Comparison of ENCODE assay signal across 8 mouse cellular contexts in genomic region chr13:40916321-40917160, GRCm38 (mm10). TPM values are rescaled to one million over a fixed set of nuclear protein-coding genes. Genes with fewer than 3 reads are reported as not detected.
DNase-seq lines count a peak whose midpoint lies in the region; ATAC-seq and TF ChIP-seq lines count a peak whose summit lies in the region.

No protein-coding gene starts in this region.

- no peaks in the 10 kb centered on the region for H3K9me3 ChIP-seq in embryonic facial prominence, embryonic 12.5 days
- no peaks in the 10 kb centered on the region for H3K9me3 ChIP-seq in limb, embryonic 13.5 days
- no peaks in the 10 kb centered on the region for H3K9me3 ChIP-seq in neural tube, embryonic 13.5 days

- H3K27me3 ChIP-seq in embryonic facial prominence, embryonic 12.5 days: peaks cover 18% of the 10 kb centered on the region
- H3K27me3 ChIP-seq in limb, embryonic 13.5 days: peaks cover 54% of the 10 kb centered on the region
- H3K27me3 ChIP-seq in neural tube, embryonic 13.5 days: peaks cover 5% of the 10 kb centered on the region; the same call in 1 of the 2 replicates
- H3K27me3 ChIP-seq in cerebellum, adult 2 months (ENCODE audit: control insufficient read depth, insufficient read depth, low read length): peaks cover 2% of the 10 kb centered on the region; the same call in 1 of the 2 replicates

- no peak overlapping the region for H3K9ac ChIP-seq in embryonic facial prominence, embryonic 12.5 days
- peak overlapping the region; percentile 63; the same call in 1 of the 2 replicates for H3K9ac ChIP-seq in limb, embryonic 13.5 days
- H3K9ac ChIP-seq in neural tube, embryonic 13.5 days: peak overlapping the region; percentile 63; the same call in 1 of the 2 replicates

- H3K36me3 ChIP-seq in embryonic facial prominence, embryonic 12.5 days: no peaks in the 10 kb centered on the region
- no peaks in the 10 kb centered on the region for H3K36me3 ChIP-seq in limb, embryonic 13.5 days
- no peaks in the 10 kb centered on the region for H3K36me3 ChIP-seq in neural tube, embryonic 13.5 days

- intact Hi-C loops in left cerebral cortex, adult 2 months (cut with DNase I): loop anchor here (5.0 kb wide), 1 partner anchor 64 kb away; no protein-coding TSS in a partner anchor
- intact Hi-C loops in left cerebral cortex, postnatal 25 days (cut with DNase I): loop anchor here (2.0 to 5.0 kb wide), 2 partner anchors 59 to 84 kb away; partner anchors contain the start of genes Gcnt2 and Pak1ip1

- H3K4me3 ChIP-seq in left cerebral cortex, adult 2 months: peak overlapping the region; percentile 59
- peak overlapping the region; percentile 44; the same call in 1 of the 2 replicates for H3K4me3 ChIP-seq in embryonic facial prominence, embryonic 12.5 days
- H3K4me3 ChIP-seq in limb, embryonic 13.5 days: peak overlapping the region; percentile 51
- H3K4me3 ChIP-seq in neural tube, embryonic 13.5 days: peak overlapping the region; percentile 47
- H3K4me3 ChIP-seq in cerebellum, adult 2 months (replicated peaks; ENCODE audit: insufficient read depth, low read depth, low read length): no peak overlapping the region

- no peak for DNase-seq in left cerebral cortex, adult 2 months (ENCODE audit: extremely low spot score in 1 of 2, low spot score in 2 of 2)
- no peak for DNase-seq in left cerebral cortex, postnatal 25 days (ENCODE audit: low spot score in 2 of 2)
- no peak for DNase-seq in cerebellum, adult 8-10 months
- no peak for DNase-seq in cerebellum, adult 2 months
- DNase-seq in cerebellum, postnatal 36 days: no peak

- H3K4me1 ChIP-seq in embryonic facial prominence, embryonic 12.5 days: peaks cover 19% of the 10 kb centered on the region
- peaks cover 31% of the 10 kb centered on the region for H3K4me1 ChIP-seq in limb, embryonic 13.5 days
- peaks cover 40% of the 10 kb centered on the region for H3K4me1 ChIP-seq in neural tube, embryonic 13.5 days (replicated peaks)
- no peaks in the 10 kb centered on the region for H3K4me1 ChIP-seq in cerebellum, adult 2 months (ENCODE audit: control insufficient read depth, insufficient read depth, low read length)

- no peak for TF ChIP-seq CTCF in left cerebral cortex, adult 2 months (IDR thresholded peaks at IDR 0.05)
- no peak for TF ChIP-seq CTCF in cerebellum, adult 2 months (IDR thresholded peaks at IDR 0.05; ENCODE audit: borderline replicate concordance, insufficient read depth, low read depth, low read length)

- no peak overlapping the region for H3K27ac ChIP-seq in left cerebral cortex, adult 2 months
- no peak overlapping the region for H3K27ac ChIP-seq in embryonic facial prominence, embryonic 12.5 days
- H3K27ac ChIP-seq in limb, embryonic 13.5 days: no peak overlapping the region
- no peak overlapping the region for H3K27ac ChIP-seq in neural tube, embryonic 13.5 days (replicated peaks)
- H3K27ac ChIP-seq in cerebellum, adult 2 months (ENCODE audit: insufficient read depth, low read length): no peak overlapping the region

- TF ChIP-seq POLR2A in cerebellum, adult 2 months (IDR thresholded peaks at IDR 0.05; ENCODE audit: borderline replicate concordance, insufficient read depth, low read length): no peak

- peak overlapping the region; percentile 92 for H3K4me2 ChIP-seq in embryonic facial prominence, embryonic 12.5 days (replicated peaks)
- H3K4me2 ChIP-seq in limb, embryonic 13.5 days (replicated peaks): peak overlapping the region; percentile 95
- H3K4me2 ChIP-seq in neural tube, embryonic 13.5 days: peak overlapping the region; percentile 76

- no peak for ATAC-seq in embryonic facial prominence, embryonic 12.5 days (ENCODE audit: insufficient number of reproducible peaks, insufficient read depth, low FRiP score, low TSS enrichment)
- no peak for ATAC-seq in limb, embryonic 13.5 days (ENCODE audit: low FRiP score, low read depth)
- ATAC-seq in neural tube, embryonic 13.5 days (ENCODE audit: low read depth): 0 out of 2 replicates have a peak, but pooled peaks have one; percentile 32

- WGBS in embryonic facial prominence, embryonic 12.5 days: 6% methylated on average over 21 of the region's 21 CpGs
- 6% methylated on average over 21 of the region's 21 CpGs for WGBS in limb, embryonic 13.5 days
- 6% methylated on average over 21 of the region's 21 CpGs for WGBS in neural tube, embryonic 13.5 days
- WGBS in cerebellum, adult 2 months: 9% methylated on average over 21 of the region's 21 CpGs

RNA-seq across cellular contexts. Expression of gene Gcnt2, which starts 57.0 kb away (rescaled TPM):
- total RNA-seq in left cerebral cortex, adult 2 months (2021): 10 to 100 TPM; 21.1 to 21.7 TPM
- total RNA-seq in left cerebral cortex, postnatal 25 days (2021): 10 to 100 TPM; 17.3 to 17.7 TPM
- polyA plus RNA-seq in embryonic facial prominence, embryonic 12.5 days (2016; fragmentation: Nextera tagmentation; extraction: Ambion mirVana): 2.1 and 2.9 TPM in 2 replicates
- 1.5 and 2.1 TPM in 2 replicates for polyA plus RNA-seq in limb, embryonic 13.5 days (2015; fragmentation: Nextera tagmentation; extraction: Ambion mirVana)
- 3.9 and 4.6 TPM in 2 replicates for polyA plus RNA-seq in neural tube, embryonic 13.5 days (2015; fragmentation: Nextera tagmentation; extraction: Ambion mirVana)
- 2.3 and 2.5 TPM in 2 replicates for polyA plus RNA-seq in cerebellum, adult 2 months (2012; rRNA removed)
